Mouse (Mus musculus) hindbrain, embryonic 14.5 days (tissue): ENCODE measurements at regions not wholly inside any gene's neighbourhood (a gene's known extent, or its start where the extent isn't known, plus 50 kb on each side); places are given as distances from the start of the nearest gene placed in this dataset.

Experiments used
- ATAC-seq: fragments of 200-750 bp; cut with Nextera tagmentation; 2 replicates; pipeline ENCODE4 v1.8.0; 2017; ENCODE audit warnings: moderate number of reproducible peaks, mild to moderate bottlenecking, moderate TSS enrichment, moderate library complexity; ENCODE audit not compliant: low FRiP score
- DNase-seq: peaks from one replicate; pipeline ENCODE4 v3.0.0-alpha.2; 2015; ENCODE audit warnings: low spot score
- H3K27ac ChIP-seq: fragments of 300-500 bp; sonication (generic); 2 replicates; pipeline ENCODE4 v1.5.1; 2014; ENCODE audit warnings: mild to moderate bottlenecking, moderate library complexity
- H3K27me3 ChIP-seq: fragments of 300-500 bp; sonication (generic); 2 replicates; pipeline ENCODE4 v1.6.1; 2014; ENCODE audit warnings: mild to moderate bottlenecking, low read length, mixed read lengths; ENCODE audit not compliant: control insufficient read depth, insufficient read depth
- H3K36me3 ChIP-seq: fragments of 300-500 bp; sonication (generic); replicated peaks from 2 replicates; pipeline ENCODE4 v1.6.1; 2014; ENCODE audit not compliant: control insufficient read depth, insufficient read depth
- H3K4me1 ChIP-seq: fragments of 300-500 bp; sonication (generic); replicated peaks from 2 replicates; pipeline ENCODE4 v1.6.1; 2014; ENCODE audit warnings: antibody characterized with exemption, low read length, mixed read lengths; ENCODE audit not compliant: control insufficient read depth, insufficient read depth
- H3K4me2 ChIP-seq: fragments of 300-500 bp; sonication (generic); replicated peaks from 2 replicates; pipeline ENCODE4 v1.6.1; 2014; ENCODE audit warnings: mild to moderate bottlenecking, moderate library complexity
- H3K4me3 ChIP-seq: fragments of 300-500 bp; sonication (generic); replicated peaks from 2 replicates; pipeline ENCODE4 v1.5.1; 2014; ENCODE audit warnings: mild to moderate bottlenecking, low read length
- H3K9ac ChIP-seq: fragments of 300-500 bp; sonication (generic); 2 replicates; pipeline ENCODE4 v1.6.1; 2014
- H3K9me3 ChIP-seq: fragments of 300-500 bp; sonication (generic); 2 replicates; pipeline ENCODE4 v1.6.1; 2016; ENCODE audit warnings: low read length; ENCODE audit not compliant: control insufficient read depth
- WGBS: fragments of 180-500 bp; shearing (Covaris S2); extraction: QIAGEN DNeasy Blood & Tissue Kit; methylation state at CpG from one replicate; pipeline ENCODE4 v1.1.7; 2014; 5-methylcytosine and 5-hydroxymethylcytosine counted together

GRCm38 (mm10) chr8:42183288-42183878 lies 766.5 kb upstream of the Frg1 start:
- H3K4me1 ChIP-seq, result no peaks in the 10 kb centered on the region
- no peak overlapping the region for H3K4me3 ChIP-seq
- no peak overlapping the region for H3K9ac ChIP-seq
- H3K36me3 ChIP-seq, result no peaks in the 10 kb centered on the region
- no peak overlapping the region for H3K4me2 ChIP-seq
- WGBS, result 80% methylated on average over 4 of the region's 4 CpGs
- no peaks in the 10 kb centered on the region for H3K27me3 ChIP-seq
- no peaks in the 10 kb centered on the region for H3K9me3 ChIP-seq
- no peak for ATAC-seq
- DNase-seq, result no peak
- H3K27ac ChIP-seq, result no peak overlapping the region

GRCm38 (mm10) chr8:42162441-42162840 lies 745.6 kb upstream of the Frg1 start:
- H3K4me3 ChIP-seq, result no peak overlapping the region
- H3K27ac ChIP-seq, result no peak overlapping the region
- no peaks in the 10 kb centered on the region for H3K4me1 ChIP-seq
- no peaks in the 10 kb centered on the region for H3K36me3 ChIP-seq
- H3K4me2 ChIP-seq, result no peak overlapping the region
- no peaks in the 10 kb centered on the region for H3K27me3 ChIP-seq
- DNase-seq (no peak), ATAC-seq (no peak)
- no peak overlapping the region for H3K9ac ChIP-seq
- 92% methylated on average over 2 of the region's 2 CpGs for WGBS
- no peaks in the 10 kb centered on the region for H3K9me3 ChIP-seq

DNA sequence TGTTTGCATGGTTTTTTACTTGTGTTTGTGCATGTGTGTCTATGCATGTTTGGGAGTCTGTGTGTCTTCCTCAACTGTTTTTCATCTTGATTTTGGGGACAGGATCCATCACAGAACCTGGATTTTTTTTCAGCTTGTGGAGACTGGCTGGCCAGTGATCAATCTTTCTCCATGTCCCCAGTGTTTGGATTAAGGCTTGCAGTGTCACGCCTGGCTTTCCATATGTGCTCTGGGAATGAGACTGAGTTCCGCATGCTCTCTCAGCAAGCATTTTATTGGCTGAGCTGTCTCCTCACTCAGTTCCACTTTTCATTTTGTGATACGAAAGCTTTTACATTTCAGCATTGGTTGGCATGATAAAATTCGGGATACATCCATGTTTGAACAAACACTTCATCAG lies 740.1 kb upstream of the Frg1 start:
- Histone ChIP-seq H3K36me3 (no peaks in the 10 kb centered on the region), H3K27me3 (no peaks in the 10 kb centered on the region), H3K4me3 (no peak overlapping the region), H3K4me1 (no peaks in the 10 kb centered on the region), H3K9ac (no peak overlapping the region), H3K4me2 (no peak overlapping the region), H3K9me3 (no peaks in the 10 kb centered on the region), H3K27ac (no peak overlapping the region)
- WGBS, result 82% methylated on average over 4 of the region's 4 CpGs
- DNase-seq (no peak), ATAC-seq (no peak)

DNA sequence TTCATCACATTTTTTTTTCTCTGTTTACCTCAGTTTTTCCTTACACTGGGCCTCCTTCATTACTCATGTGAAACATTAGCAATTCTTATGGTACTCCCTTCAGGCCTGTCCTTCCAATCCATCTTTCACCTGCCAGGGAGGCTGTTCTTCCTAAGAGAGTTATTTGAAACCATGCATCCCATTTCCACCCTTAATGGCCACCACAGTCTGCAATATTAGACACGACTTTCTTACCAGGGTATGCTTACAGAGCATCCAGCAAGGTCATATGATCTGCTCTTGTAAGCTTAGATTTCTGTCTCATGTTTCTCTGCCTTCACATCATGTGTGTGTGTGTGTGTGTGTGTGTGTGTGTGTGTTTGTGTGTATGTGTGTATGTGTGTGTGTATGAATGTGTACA lies 739.7 kb upstream of the Frg1 start:
- H3K27ac ChIP-seq, result no peak overlapping the region
- H3K9me3 ChIP-seq, result no peaks in the 10 kb centered on the region
- DNase-seq (no peak), ATAC-seq (no peak)
- no peak overlapping the region for H3K4me3 ChIP-seq
- no peak overlapping the region for H3K4me2 ChIP-seq
- no peaks in the 10 kb centered on the region for H3K27me3 ChIP-seq
- no peaks in the 10 kb centered on the region for H3K4me1 ChIP-seq
- no peak overlapping the region for H3K9ac ChIP-seq
- WGBS, result 55% methylated on average over 1 of the region's 1 CpGs
- H3K36me3 ChIP-seq, result no peaks in the 10 kb centered on the region

DNA sequence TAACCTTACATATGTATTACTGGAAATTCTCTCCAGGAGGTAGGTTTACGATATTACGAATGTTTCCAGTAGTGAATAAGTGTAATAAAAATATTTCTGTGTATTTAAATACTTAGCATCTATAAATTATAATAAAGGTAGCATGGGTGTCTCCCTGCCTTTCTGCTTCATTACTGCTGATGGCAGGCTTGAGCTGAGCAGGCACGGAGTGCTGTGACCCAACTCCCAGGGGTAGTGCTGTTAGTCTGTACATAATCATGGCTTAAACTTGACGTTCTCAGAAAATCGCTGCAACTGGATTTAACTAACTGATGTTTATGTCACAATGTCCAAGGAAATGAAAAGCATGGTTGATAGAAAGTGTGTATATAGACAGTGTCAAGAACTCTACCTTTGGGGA lies 727.8 kb upstream of the Frg1 start:
- 75% methylated on average over 5 of the region's 5 CpGs for WGBS
- Histone ChIP-seq H3K27me3 (no peaks in the 10 kb centered on the region), H3K4me1 (no peaks in the 10 kb centered on the region), H3K36me3 (no peaks in the 10 kb centered on the region), H3K9me3 (no peaks in the 10 kb centered on the region), H3K9ac (no peak overlapping the region), H3K4me3 (no peak overlapping the region), H3K4me2 (no peak overlapping the region), H3K27ac (no peak overlapping the region)
- DNase-seq, result no peak
- ATAC-seq, result no peak

- no peak for ATAC-seq
- Histone ChIP-seq H3K9me3 (no peaks in the 10 kb centered on the region), H3K27ac (no peak overlapping the region), H3K9ac (no peak overlapping the region), H3K4me3 (no peak overlapping the region), H3K4me1 (no peaks in the 10 kb centered on the region), H3K27me3 (no peaks in the 10 kb centered on the region), H3K4me2 (no peak overlapping the region), H3K36me3 (no peaks in the 10 kb centered on the region)
- no peak for DNase-seq
- WGBS, result 64% methylated on average over 8 of the region's 8 CpGs
These were observed 727.3 kb upstream of the Frg1 start for GRCm38 (mm10) chr8:42144220-42144619.

GRCm38 (mm10) chr8:42107582-42107981 lies 690.7 kb upstream of the Frg1 start:
- Histone ChIP-seq H3K27ac (no peak overlapping the region), H3K27me3 (no peaks in the 10 kb centered on the region), H3K36me3 (no peaks in the 10 kb centered on the region), H3K4me2 (no peak overlapping the region), H3K9me3 (no peaks in the 10 kb centered on the region), H3K4me1 (no peaks in the 10 kb centered on the region), H3K4me3 (no peak overlapping the region), H3K9ac (no peak overlapping the region)
- no peak for ATAC-seq
- WGBS, result 86% methylated on average over 2 of the region's 2 CpGs
- no peak for DNase-seq

GRCm38 (mm10) chr8:42069314-42069713 lies 652.4 kb upstream of the Frg1 start:
- Histone ChIP-seq H3K4me2 (no peak overlapping the region), H3K9me3 (no peaks in the 10 kb centered on the region), H3K27ac (no peak overlapping the region), H3K27me3 (no peaks in the 10 kb centered on the region), H3K4me1 (no peaks in the 10 kb centered on the region), H3K4me3 (no peak overlapping the region), H3K9ac (no peak overlapping the region), H3K36me3 (no peaks in the 10 kb centered on the region)
- ATAC-seq, result no peak
- no peak for DNase-seq
- WGBS, result 78% methylated on average over 1 of the region's 1 CpGs

DNA sequence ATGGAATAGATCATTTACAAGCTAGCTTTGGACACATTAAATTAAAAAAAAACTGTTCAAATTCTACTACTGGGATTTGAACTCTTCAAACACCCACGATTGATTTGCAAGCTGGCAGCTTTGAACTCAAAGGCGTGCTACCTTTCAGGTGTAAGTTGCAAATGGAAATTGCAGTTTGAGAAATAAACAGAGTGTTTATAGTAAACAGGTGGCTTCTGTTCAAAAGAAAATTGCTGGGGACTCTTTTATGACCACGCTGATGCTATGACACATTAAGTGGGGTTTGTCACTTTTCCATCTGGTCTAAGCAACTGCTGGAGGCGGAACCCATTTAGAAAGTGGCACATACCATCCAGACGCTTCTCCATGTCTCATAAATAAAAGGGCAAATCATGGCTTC lies 626.7 kb upstream of the Frg1 start:
- DNase-seq (no peak), ATAC-seq (no peak)
- Histone ChIP-seq H3K9me3 (no peaks in the 10 kb centered on the region), H3K4me1 (no peaks in the 10 kb centered on the region), H3K4me3 (no peak overlapping the region), H3K27ac (no peak overlapping the region), H3K4me2 (no peak overlapping the region), H3K36me3 (no peaks in the 10 kb centered on the region), H3K27me3 (no peaks in the 10 kb centered on the region), H3K9ac (no peak overlapping the region)
- WGBS, result 83% methylated on average over 5 of the region's 5 CpGs

GRCm38 (mm10) chr8:42039245-42039644 lies 622.4 kb upstream of the Frg1 start:
- DNase-seq (no peak), ATAC-seq (no peak)
- Histone ChIP-seq H3K4me3 (no peak overlapping the region), H3K9me3 (no peaks in the 10 kb centered on the region), H3K4me2 (no peak overlapping the region), H3K4me1 (no peaks in the 10 kb centered on the region), H3K36me3 (no peaks in the 10 kb centered on the region), H3K9ac (no peak overlapping the region), H3K27me3 (no peaks in the 10 kb centered on the region), H3K27ac (no peak overlapping the region)
- 98% methylated on average over 2 of the region's 2 CpGs for WGBS
